Mouse (Mus musculus): ENCODE measurements around the gene Galns. TPM values are rescaled to one million over a fixed set of nuclear protein-coding genes. Genes with fewer than 3 reads are reported as not detected.
A peak's percentile ranks its signal among the peaks of the same experiment; 100 is the strongest.
"Not testable (repeated sequence)": the region's sequence is repeated elsewhere in the genome, so short reads cannot be mapped to it uniquely, and the experiment has no call there.

Gene Galns
- polyA plus RNA-seq, 1 experiment from 2014 or later: 4.6 TPM

GRCm38 (mm10) chr8:122644175-122644954, 33.1 kb upstream of the Galns start:
- 70% methylated on average over 6 of the region's 6 CpGs for WGBS (ENCODE audit: insufficient replicate concordance)
- Histone ChIP-seq H3K27me3 (replicated peaks) (no peaks in the 10 kb centered on the region), H3K36me3 (peaks cover 97% of the 10 kb centered on the region), H3K4me1 (peaks cover 12% of the 10 kb centered on the region), H3K9me3 (replicated peaks) (no peaks in the 10 kb centered on the region), H3K4me3 (no peak overlapping the region), H3K27ac (no peak overlapping the region), H3K4me2 (no peak overlapping the region), H3K9ac (no peak overlapping the region)
- ATAC-seq: no peak

- H3K4me1 ChIP-seq: peaks cover 35% of the 10 kb centered on the region
- H3K9me3 ChIP-seq (replicated peaks): no peaks in the 10 kb centered on the region
- WGBS (ENCODE audit: insufficient replicate concordance): 66% methylated on average over 9 of the region's 9 CpGs
Observed at GRCm38 (mm10) chr8:122642071-122642470, 30.8 kb upstream of the Galns start.

GRCm38 (mm10) chr8:122641406-122641805, 30.1 kb upstream of the Galns start:
- no peak overlapping the region for H3K4me3 ChIP-seq
- peaks cover 41% of the 10 kb centered on the region for H3K4me1 ChIP-seq
- no peaks in the 10 kb centered on the region for H3K27me3 ChIP-seq (replicated peaks)

More at GRCm38 (mm10) chr8:122642071-122642470, 30.8 kb upstream of the Galns start:
- no peaks in the 10 kb centered on the region for H3K27me3 ChIP-seq (replicated peaks)
- H3K36me3 ChIP-seq: peaks cover 97% of the 10 kb centered on the region
- H3K4me3 ChIP-seq: no peak overlapping the region
- ATAC-seq: no peak
- H3K27ac ChIP-seq: no peak overlapping the region
- H3K9ac ChIP-seq: no peak overlapping the region
- no peak overlapping the region for H3K4me2 ChIP-seq

GRCm38 (mm10) chr8:122640825-122641224, 29.6 kb upstream of the Galns start:
- H3K4me1 ChIP-seq: peaks cover 47% of the 10 kb centered on the region
- no peak for ATAC-seq
- H3K36me3 ChIP-seq: peaks cover 97% of the 10 kb centered on the region
- H3K9me3 ChIP-seq (replicated peaks): no peaks in the 10 kb centered on the region
- no peaks in the 10 kb centered on the region for H3K27me3 ChIP-seq (replicated peaks)
- WGBS (ENCODE audit: insufficient replicate concordance): 79% methylated on average over 4 of the region's 4 CpGs
- H3K4me2 ChIP-seq: no peak overlapping the region
- H3K27ac ChIP-seq: no peak overlapping the region
- H3K9ac ChIP-seq: no peak overlapping the region
- no peak overlapping the region for H3K4me3 ChIP-seq

More at GRCm38 (mm10) chr8:122641406-122641805, 30.1 kb upstream of the Galns start:
- no peak for ATAC-seq
- 88% methylated on average over 15 of the region's 15 CpGs for WGBS (ENCODE audit: insufficient replicate concordance)
- Histone ChIP-seq H3K36me3 (peaks cover 97% of the 10 kb centered on the region), H3K4me2 (no peak overlapping the region), H3K27ac (no peak overlapping the region), H3K9me3 (replicated peaks) (no peaks in the 10 kb centered on the region), H3K9ac (no peak overlapping the region)

GRCm38 (mm10) chr8:122639521-122640248, 28.4 kb upstream of the Galns start:
- ATAC-seq: no peak
- Histone ChIP-seq H3K4me1 (peaks cover 57% of the 10 kb centered on the region), H3K4me2 (no peak overlapping the region), H3K27me3 (replicated peaks) (no peaks in the 10 kb centered on the region), H3K9ac (no peak overlapping the region), H3K36me3 (peaks cover 98% of the 10 kb centered on the region), H3K27ac (no peak overlapping the region), H3K9me3 (replicated peaks) (no peaks in the 10 kb centered on the region), H3K4me3 (no peak overlapping the region)
- WGBS (ENCODE audit: insufficient replicate concordance): 69% methylated on average over 16 of the region's 16 CpGs

GRCm38 (mm10) chr8:122638601-122639000, 27.3 kb upstream of the Galns start:
- peaks cover 57% of the 10 kb centered on the region for H3K4me1 ChIP-seq
- no peaks in the 10 kb centered on the region for H3K27me3 ChIP-seq (replicated peaks)
- H3K27ac ChIP-seq: no peak overlapping the region
- H3K9me3 ChIP-seq (replicated peaks): no peaks in the 10 kb centered on the region
- no peak for ATAC-seq
- H3K36me3 ChIP-seq: peaks cover 99% of the 10 kb centered on the region
- no peak overlapping the region for H3K9ac ChIP-seq
- 79% methylated on average over 16 of the region's 16 CpGs for WGBS (ENCODE audit: insufficient replicate concordance)
- H3K4me2 ChIP-seq: no peak overlapping the region
- no peak overlapping the region for H3K4me3 ChIP-seq

- 83% methylated on average over 9 of the region's 9 CpGs for WGBS (ENCODE audit: insufficient replicate concordance)
- H3K27me3 ChIP-seq (replicated peaks): no peaks in the 10 kb centered on the region
- no peak overlapping the region for H3K4me3 ChIP-seq
- peak overlapping the region; percentile 52; the same call in 1 of the 2 replicates for H3K4me2 ChIP-seq
- H3K27ac ChIP-seq: peak overlapping the region; percentile 82
- peaks cover 99% of the 10 kb centered on the region for H3K36me3 ChIP-seq
- ATAC-seq: no peak
- peaks cover 57% of the 10 kb centered on the region for H3K4me1 ChIP-seq
- H3K9me3 ChIP-seq (replicated peaks): no peaks in the 10 kb centered on the region
- 0 out of 2 replicates have a peak overlapping the region, but pooled peaks have one; percentile 17 for H3K9ac ChIP-seq
Observed at GRCm38 (mm10) chr8:122637230-122637629, 26.0 kb upstream of the Galns start.

- ATAC-seq: no peak
- H3K27me3 ChIP-seq (replicated peaks): no peaks in the 10 kb centered on the region
- H3K9me3 ChIP-seq (replicated peaks): no peaks in the 10 kb centered on the region
- peak overlapping the region; percentile 52 for H3K4me2 ChIP-seq
- 63% methylated on average over 9 of the region's 9 CpGs for WGBS (ENCODE audit: insufficient replicate concordance)
- H3K9ac ChIP-seq: 0 out of 2 replicates have a peak overlapping the region, but pooled peaks have one; percentile 17
- H3K4me1 ChIP-seq: peaks cover 57% of the 10 kb centered on the region
- H3K36me3 ChIP-seq: peaks cover 99% of the 10 kb centered on the region
- peak overlapping the region; percentile 82 for H3K27ac ChIP-seq
- H3K4me3 ChIP-seq: no peak overlapping the region
Observed at GRCm38 (mm10) chr8:122636803-122637175, 25.5 kb upstream of the Galns start.

- H3K36me3 ChIP-seq: peaks cover 94% of the 10 kb centered on the region
- H3K4me3 ChIP-seq: no peak overlapping the region
Observed at GRCm38 (mm10) chr8:122635878-122636802, 24.9 kb upstream of the Galns start.

GRCm38 (mm10) chr8:122633205-122633604, 21.9 kb upstream of the Galns start:
- H3K36me3 ChIP-seq: peaks cover 92% of the 10 kb centered on the region

More at GRCm38 (mm10) chr8:122635878-122636802, 24.9 kb upstream of the Galns start:
- WGBS (ENCODE audit: insufficient replicate concordance): 39% methylated on average over 14 of the region's 14 CpGs
- Histone ChIP-seq H3K4me2 (peak overlapping the region; percentile 52), H3K27ac (peak overlapping the region; percentile 82), H3K9me3 (replicated peaks) (no peaks in the 10 kb centered on the region), H3K27me3 (replicated peaks) (no peaks in the 10 kb centered on the region), H3K4me1 (peaks cover 57% of the 10 kb centered on the region), H3K9ac (0 out of 2 replicates have a peak overlapping the region, but pooled peaks have one; percentile 6)
- peak; percentile 89 for ATAC-seq

GRCm38 (mm10) chr8:122632134-122632533, 20.9 kb upstream of the Galns start:
- 56% methylated on average over 3 of the region's 3 CpGs for WGBS (ENCODE audit: insufficient replicate concordance)
- H3K4me3 ChIP-seq; ATAC-seq; H3K4me2 ChIP-seq; H3K27me3 ChIP-seq (replicated peaks); H3K9ac ChIP-seq; H3K27ac ChIP-seq; H3K9me3 ChIP-seq (replicated peaks): not testable (repeated sequence)
- Histone ChIP-seq H3K36me3 (peaks cover 84% of the 10 kb centered on the region), H3K4me1 (peaks cover 29% of the 10 kb centered on the region)

More at GRCm38 (mm10) chr8:122633205-122633604, 21.9 kb upstream of the Galns start:
- Histone ChIP-seq H3K4me3 (no peak overlapping the region), H3K4me2 (no peak overlapping the region), H3K27ac (no peak overlapping the region), H3K9me3 (replicated peaks) (no peaks in the 10 kb centered on the region), H3K9ac (no peak overlapping the region), H3K27me3 (replicated peaks) (no peaks in the 10 kb centered on the region), H3K4me1 (peaks cover 33% of the 10 kb centered on the region)
- 93% methylated on average over 14 of the region's 14 CpGs for whole genome bisulfite sequencing (ENCODE audit: insufficient replicate concordance)
- no peak for ATAC-seq
